Mouse (Mus musculus) embryonic facial prominence, embryonic 15.5 days (tissue): ENCODE data around the gene Ssr4. TPM values are rescaled to one million over a fixed set of nuclear protein-coding genes. Genes with fewer than 3 reads are reported as not detected.

Experiments used
- ATAC-seq: fragments of 200-750 bp; cut with Nextera tagmentation; 2 replicates; pipeline ENCODE4 v1.8.0; 2017; ENCODE audit warnings: low read depth, moderate TSS enrichment; ENCODE audit not compliant: insufficient number of reproducible peaks, low FRiP score, low TSS enrichment
- H3K27ac ChIP-seq: fragments of 300-500 bp; sonication (generic); replicated peaks from 2 replicates; pipeline ENCODE4 v1.5.1; 2015; ENCODE audit warnings: mild to moderate bottlenecking, inconsistent platforms
- H3K27me3 ChIP-seq: fragments of 300-500 bp; sonication (generic); 2 replicates; pipeline ENCODE4 v1.6.1; 2015; ENCODE audit warnings: inconsistent platforms
- H3K36me3 ChIP-seq: fragments of 300-500 bp; sonication (generic); 2 replicates; pipeline ENCODE4 v1.6.1; 2015; ENCODE audit warnings: mild to moderate bottlenecking, inconsistent platforms
- H3K4me1 ChIP-seq: fragments of 300-500 bp; sonication (generic); 2 replicates; pipeline ENCODE4 v1.6.1; 2015; ENCODE audit warnings: inconsistent platforms
- H3K4me2 ChIP-seq: fragments of 300-500 bp; sonication (generic); replicated peaks from 2 replicates; pipeline ENCODE4 v1.6.1; 2015; ENCODE audit warnings: mild to moderate bottlenecking, inconsistent platforms
- H3K4me3 ChIP-seq: fragments of 300-500 bp; sonication (generic); replicated peaks from 2 replicates; pipeline ENCODE4 v1.5.1; 2015; ENCODE audit warnings: mild to moderate bottlenecking, inconsistent platforms
- H3K9ac ChIP-seq: fragments of 300-500 bp; sonication (generic); 2 replicates; pipeline ENCODE4 v1.6.1; 2015; ENCODE audit warnings: inconsistent platforms
- H3K9me3 ChIP-seq: fragments of 300-500 bp; sonication (generic); replicated peaks from 2 replicates; pipeline ENCODE4 v1.6.1; 2016; ENCODE audit warnings: inconsistent platforms
- WGBS: fragments of 180-500 bp; shearing (Covaris S2); methylation state at CpG from one replicate; pipeline ENCODE4 v1.1.7; 2015; 5-methylcytosine and 5-hydroxymethylcytosine counted together
- polyA plus RNA-seq: library from polyadenylated mRNA; unstranded; fragments of >200 nt; fragmentation: Nextera tagmentation; extraction: Ambion mirVana; gene quantifications from 2 replicates; pipeline ENCODE4 v1.2.1, GENCODE M21; 2015

Gene Ssr4
- polyA plus RNA-seq, 1 experiment from 2014 or later: 221 TPM

- ATAC-seq: no peak
These were observed 12.6 kb upstream of the Ssr4 start, which contains the start of gene Srpk3 for GRCm38 (mm10) chrX:73774168-73774760. TSS of gene Srpk3 (plus strand) at chrX:73774405.

DNA sequence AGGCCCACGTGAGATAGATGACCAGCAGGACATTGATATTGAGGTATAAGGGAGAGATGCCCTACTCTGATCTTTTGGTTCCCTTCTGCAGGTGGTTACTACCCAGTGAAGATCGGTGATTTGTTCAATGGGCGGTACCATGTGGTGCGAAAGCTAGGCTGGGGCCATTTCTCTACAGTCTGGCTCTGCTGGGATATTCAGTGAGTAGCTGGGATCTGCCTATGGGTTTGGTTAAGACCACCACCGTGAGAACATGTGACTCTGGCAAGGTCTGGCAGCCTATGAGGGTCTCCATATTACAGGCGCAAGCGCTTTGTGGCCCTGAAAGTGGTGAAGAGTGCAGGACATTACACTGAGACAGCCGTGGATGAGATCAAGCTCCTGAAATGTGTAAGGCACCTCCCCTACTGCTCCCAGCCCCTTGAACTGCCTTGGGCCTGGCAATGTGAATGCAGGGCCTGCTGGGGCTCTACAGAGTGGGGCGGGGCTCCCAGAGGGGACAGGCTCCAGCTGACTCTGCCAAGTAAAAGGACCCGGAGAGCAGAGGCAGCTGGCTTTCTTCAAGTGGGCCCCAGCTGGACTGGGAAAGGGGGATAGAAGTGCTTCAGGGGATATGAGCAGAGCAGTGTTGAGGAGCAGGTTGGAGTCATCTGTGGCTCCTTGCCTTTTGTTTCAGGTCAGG, 11.9 kb upstream of the Ssr4 start:
- Histone ChIP-seq H3K27me3 (no peaks in the 10 kb centered on the region), H3K9ac (no peak overlapping the region), H3K4me1 (no peaks in the 10 kb centered on the region), H3K9me3 (no peaks in the 10 kb centered on the region), H3K36me3 (0 out of 2 replicates have a peak, but pooled peaks cover 18% of the 10 kb centered on the region), H3K4me2 (no peak overlapping the region), H3K4me3 (no peak overlapping the region), H3K27ac (no peak overlapping the region)
- no peak; the same call in 1 of the 2 replicates for ATAC-seq
- 65% methylated on average over 10 of the region's 10 CpGs for WGBS

More at GRCm38 (mm10) chrX:73774168-73774760, 12.6 kb upstream of the Ssr4 start, which contains the start of gene Srpk3:
- 62% methylated on average over 9 of the region's 9 CpGs for WGBS
- no peaks in the 10 kb centered on the region for H3K9me3 ChIP-seq
- no peak within 1 kb of the TSS for H3K9ac ChIP-seq
- no peak within 1 kb of the TSS for H3K27ac ChIP-seq
- 0 out of 2 replicates have a peak, but pooled peaks cover 12% of the 10 kb centered on the region for H3K36me3 ChIP-seq
- H3K27me3 ChIP-seq: no peaks in the 10 kb centered on the region
- H3K4me3 ChIP-seq: no peak within 1 kb of the TSS
- H3K4me2 ChIP-seq: no peak within 1 kb of the TSS
- H3K4me1 ChIP-seq: no peaks in the 10 kb centered on the region

DNA sequence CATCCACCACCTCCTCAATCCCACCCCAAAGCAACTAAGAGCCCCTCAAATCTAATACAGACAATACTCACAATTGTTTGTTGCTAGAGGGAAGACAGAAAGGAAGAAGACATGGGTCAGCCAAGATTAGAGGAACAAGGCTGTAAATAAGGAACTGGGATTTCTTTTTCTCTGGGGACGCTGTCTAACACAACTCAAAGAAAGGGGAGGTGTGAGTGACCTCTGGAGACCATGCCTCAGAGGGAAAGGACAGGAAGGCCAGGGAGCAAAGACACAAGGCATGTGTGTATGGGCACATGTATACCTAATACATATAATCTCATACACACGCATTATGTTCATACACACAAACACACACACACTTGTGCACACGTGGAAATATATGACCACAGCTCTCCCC, 4.6 kb upstream of the Ssr4 start:
- Histone ChIP-seq H3K27me3 (no peaks in the 10 kb centered on the region), H3K27ac (no peak overlapping the region), H3K4me2 (no peak overlapping the region), H3K9ac (no peak overlapping the region), H3K4me1 (no peaks in the 10 kb centered on the region), H3K9me3 (no peaks in the 10 kb centered on the region), H3K36me3 (peaks cover 27% of the 10 kb centered on the region; the same call in 1 of the 2 replicates), H3K4me3 (no peak overlapping the region)
- no peak for ATAC-seq
- WGBS: 92% methylated on average over 3 of the region's 3 CpGs

DNA sequence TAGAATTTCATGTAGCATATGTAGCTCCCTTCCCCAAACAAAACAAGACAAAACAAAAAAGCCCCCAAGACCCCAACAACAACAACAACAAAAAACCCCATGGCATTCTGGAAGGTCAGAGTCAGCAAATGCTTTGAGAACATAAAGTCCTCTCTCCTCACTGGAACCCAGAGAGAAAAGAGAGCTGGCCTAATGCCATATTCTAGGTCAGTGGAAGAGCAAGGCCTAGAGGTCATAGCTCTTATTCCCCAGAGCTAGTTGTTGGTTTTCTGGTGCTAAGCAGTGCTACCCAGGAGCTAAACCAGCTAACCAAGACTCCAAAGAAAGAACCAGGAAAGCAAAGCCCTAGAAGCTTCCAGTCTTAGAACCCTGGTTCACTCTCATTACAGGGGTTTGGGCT, 1.2 kb upstream of the Ssr4 start:
- Histone ChIP-seq H3K27ac (peak overlapping the region; percentile 91; the same call in 1 of the 2 replicates), H3K4me3 (peak overlapping the region; percentile 64), H3K4me1 (peaks cover 8% of the 10 kb centered on the region), H3K9ac (no peak overlapping the region; the same call in 1 of the 2 replicates), H3K4me2 (peak overlapping the region; percentile 50), H3K36me3 (peaks cover 12% of the 10 kb centered on the region), H3K27me3 (no peaks in the 10 kb centered on the region), H3K9me3 (no peaks in the 10 kb centered on the region)
- ATAC-seq: no peak

DNA sequence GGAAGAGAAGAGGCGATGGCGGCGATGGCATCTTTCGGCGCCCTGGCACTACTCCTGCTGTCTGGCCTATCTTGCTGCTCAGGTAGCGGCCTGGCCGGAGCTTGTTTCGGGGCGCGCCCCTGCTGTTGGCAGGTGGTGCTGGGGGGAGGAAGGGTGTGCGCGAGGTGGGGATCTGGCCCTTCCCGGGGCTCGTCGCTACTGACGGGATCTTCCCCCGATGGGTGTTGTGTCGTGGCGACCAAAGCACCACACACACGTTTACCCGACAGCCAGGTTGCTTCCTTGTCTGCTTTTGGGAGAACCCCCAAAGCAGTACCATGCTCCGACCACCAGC, 364 bp downstream of the Ssr4 start:
- peak overlapping the region; percentile 91 for H3K27ac ChIP-seq
- peak overlapping the region; percentile 64 for H3K4me3 ChIP-seq
- H3K9me3 ChIP-seq: no peaks in the 10 kb centered on the region
- peak overlapping the region; percentile 65 for H3K9ac ChIP-seq
- peak overlapping the region; percentile 51 for H3K4me2 ChIP-seq
- H3K27me3 ChIP-seq: no peaks in the 10 kb centered on the region
- peaks cover 8% of the 10 kb centered on the region for H3K4me1 ChIP-seq
- peak; percentile 22; the same call in 1 of the 2 replicates for ATAC-seq
- WGBS: 20% methylated on average over 22 of the region's 22 CpGs
- peaks cover 16% of the 10 kb centered on the region; the same call in 1 of the 2 replicates for H3K36me3 ChIP-seq

DNA sequence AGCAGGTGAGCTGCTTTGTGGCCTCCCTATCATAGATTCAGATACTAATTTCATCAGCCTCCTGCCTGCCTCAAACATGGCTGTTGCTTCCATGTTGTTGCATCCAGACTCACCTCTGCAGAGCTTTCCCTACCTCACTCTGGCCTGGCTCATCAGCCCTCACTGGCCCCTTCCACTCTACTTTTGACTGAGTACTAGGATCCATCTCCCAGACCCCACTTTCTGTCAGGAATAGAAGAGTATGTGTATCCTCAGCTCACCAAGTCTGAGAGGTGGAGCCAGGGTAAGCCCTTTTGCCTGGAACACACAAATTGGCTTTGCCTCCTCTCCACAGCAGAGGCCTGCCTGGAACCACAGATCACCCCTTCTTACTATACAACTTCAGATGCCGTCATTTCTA, 1.7 kb downstream of the Ssr4 start:
- no peak overlapping the region for H3K4me3 ChIP-seq

DNA sequence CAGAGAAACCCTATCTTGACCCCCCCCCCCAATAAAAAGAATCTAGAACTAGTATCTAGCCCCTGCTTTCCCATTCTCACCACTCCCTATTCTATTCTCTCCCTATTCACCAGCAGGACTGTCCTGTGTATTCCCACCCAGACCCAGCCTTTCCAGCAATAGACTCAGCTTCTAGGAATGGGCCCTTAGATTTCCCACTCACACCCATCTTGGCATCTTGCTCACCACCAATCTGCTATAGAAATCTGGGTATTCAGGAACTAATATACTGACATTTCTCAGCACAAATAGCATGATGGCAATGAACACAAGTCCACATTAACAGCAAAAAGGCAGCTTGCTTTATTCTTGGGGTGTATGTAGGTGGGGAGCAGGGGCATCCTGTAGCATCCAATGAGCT, 6.2 kb downstream of the Ssr4 start:
- Histone ChIP-seq H3K4me1 (peaks cover 5% of the 10 kb centered on the region), H3K9me3 (no peaks in the 10 kb centered on the region), H3K36me3 (peaks cover 16% of the 10 kb centered on the region; the same call in 1 of the 2 replicates), H3K4me2 (no peak overlapping the region), H3K27me3 (no peaks in the 10 kb centered on the region; the same call in 1 of the 2 replicates), H3K4me3 (no peak overlapping the region), H3K27ac (no peak overlapping the region), H3K9ac (no peak overlapping the region)
- no peak for ATAC-seq

More for the DNA sequence above, 1.7 kb downstream of the Ssr4 start:
- Histone ChIP-seq H3K9ac (no peak overlapping the region), H3K27ac (no peak overlapping the region), H3K4me2 (peak overlapping the region; percentile 51), H3K27me3 (no peaks in the 10 kb centered on the region), H3K36me3 (peaks cover 16% of the 10 kb centered on the region; the same call in 1 of the 2 replicates), H3K9me3 (no peaks in the 10 kb centered on the region), H3K4me1 (peaks cover 8% of the 10 kb centered on the region)
- no peak for ATAC-seq
- WGBS: 95% methylated on average over 1 of the region's 1 CpGs

- Histone ChIP-seq H3K27ac (no peak overlapping the region), H3K36me3 (peaks cover 16% of the 10 kb centered on the region; the same call in 1 of the 2 replicates), H3K9ac (no peak overlapping the region), H3K4me3 (no peak overlapping the region), H3K27me3 (no peaks in the 10 kb centered on the region; the same call in 1 of the 2 replicates), H3K4me2 (no peak overlapping the region), H3K4me1 (peaks cover under 1% of the 10 kb centered on the region; the same call in 1 of the 2 replicates), H3K9me3 (no peaks in the 10 kb centered on the region)
- WGBS: 80% methylated on average over 1 of the region's 1 CpGs
- no peak for ATAC-seq
These were observed 6.7 kb downstream of the Ssr4 start for GRCm38 (mm10) chrX:73793505-73793904.

DNA sequence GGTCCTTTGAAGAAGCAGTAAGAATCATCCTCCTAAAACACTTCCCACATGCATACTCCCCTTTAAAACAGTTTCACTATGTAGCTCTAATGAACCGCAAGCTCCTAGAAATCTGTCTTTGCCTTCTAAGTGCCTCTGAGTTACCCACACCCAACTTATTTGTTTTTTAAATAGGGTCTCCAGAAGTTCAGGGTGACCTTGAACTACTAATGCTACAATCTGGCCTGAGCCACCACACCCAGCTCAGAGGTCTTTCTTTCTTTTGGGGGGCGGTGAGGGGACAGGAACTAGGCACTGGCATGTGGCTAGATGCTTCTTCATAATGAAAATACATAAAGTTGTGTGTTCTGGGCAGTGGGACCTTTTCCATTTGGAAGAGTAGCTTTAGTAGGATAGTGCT, 10.7 kb downstream of the Ssr4 start:
- 84% methylated on average over 2 of the region's 2 CpGs for WGBS
- ATAC-seq: no peak

GRCm38 (mm10) chrX:73798502-73798901, 11.7 kb downstream of the Ssr4 start:
- peak; percentile 54; the same call in 1 of the 2 replicates for ATAC-seq
- Histone ChIP-seq H3K27ac (no peak overlapping the region), H3K9ac (no peak overlapping the region), H3K4me1 (no peaks in the 10 kb centered on the region), H3K4me2 (no peak overlapping the region), H3K4me3 (no peak overlapping the region), H3K9me3 (no peaks in the 10 kb centered on the region), H3K27me3 (no peaks in the 10 kb centered on the region; the same call in 1 of the 2 replicates), H3K36me3 (no peaks in the 10 kb centered on the region)
- 50% methylated on average over 9 of the region's 9 CpGs for WGBS

More for the DNA sequence above, 10.7 kb downstream of the Ssr4 start:
- Histone ChIP-seq H3K36me3 (no peaks in the 10 kb centered on the region), H3K9ac (no peak overlapping the region), H3K9me3 (no peaks in the 10 kb centered on the region), H3K27me3 (no peaks in the 10 kb centered on the region; the same call in 1 of the 2 replicates), H3K27ac (no peak overlapping the region), H3K4me2 (no peak overlapping the region), H3K4me1 (no peaks in the 10 kb centered on the region), H3K4me3 (no peak overlapping the region)

GRCm38 (mm10) chrX:73805814-73806213, 19.0 kb downstream of the Ssr4 start:
- H3K36me3 ChIP-seq: no peaks in the 10 kb centered on the region
- no peaks in the 10 kb centered on the region for H3K9me3 ChIP-seq
- no peak overlapping the region for H3K9ac ChIP-seq
- 59% methylated on average over 1 of the region's 1 CpGs for WGBS
- ATAC-seq: no peak
- no peak overlapping the region for H3K27ac ChIP-seq
- H3K4me1 ChIP-seq: no peaks in the 10 kb centered on the region
- H3K4me2 ChIP-seq: no peak overlapping the region
- H3K27me3 ChIP-seq: no peaks in the 10 kb centered on the region
- no peak overlapping the region for H3K4me3 ChIP-seq
